Mouse (Mus musculus) right cerebral cortex, postnatal 36 days (tissue): ENCODE results near the gene Hoxa13.

Experiments
- DNase-seq, 2 experiments: peaks; one replicate each; pipeline ENCODE4 v3.0.0; 2022; ENCODE audit warnings: low spot score in 2 of 2, mixed read lengths in 1 of 2

Gene Hoxa13

DNA sequence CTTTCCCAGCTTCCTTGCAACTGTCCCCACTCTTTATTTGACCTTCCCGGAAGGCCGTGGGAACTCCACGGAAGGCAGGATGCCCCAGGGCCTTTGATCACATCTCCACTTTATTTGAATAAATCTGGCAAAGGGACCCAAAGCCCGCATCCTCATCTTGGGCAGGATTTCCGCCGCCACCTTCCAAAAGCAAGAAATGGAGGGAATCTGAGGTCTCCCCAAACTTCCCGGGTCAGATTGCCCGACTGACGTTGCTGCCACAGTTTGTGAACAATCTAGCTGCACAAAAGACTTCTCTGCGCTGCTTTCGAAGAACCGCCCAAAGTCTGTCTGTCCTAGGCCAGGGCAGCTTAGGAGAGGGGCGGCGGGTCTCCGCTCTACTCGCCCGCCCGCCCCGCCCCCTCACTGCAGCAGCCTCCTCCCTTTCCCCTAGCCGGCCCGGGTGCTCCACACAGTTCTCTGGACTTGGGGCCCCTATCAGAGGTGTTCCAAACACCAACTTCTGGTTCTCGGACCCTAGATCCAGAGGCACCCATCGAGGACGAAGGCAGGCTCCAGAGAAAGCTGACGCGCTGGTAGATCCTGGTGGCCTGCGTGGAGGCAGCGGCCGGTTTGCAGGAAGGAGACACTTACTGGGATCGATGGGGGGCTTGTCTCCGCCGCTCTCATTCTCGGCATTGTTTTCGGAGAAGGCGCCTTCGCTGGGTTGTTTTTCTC, 35.6 kb downstream of the Hoxa13 start:
- no peak for DNase-seq

DNA sequence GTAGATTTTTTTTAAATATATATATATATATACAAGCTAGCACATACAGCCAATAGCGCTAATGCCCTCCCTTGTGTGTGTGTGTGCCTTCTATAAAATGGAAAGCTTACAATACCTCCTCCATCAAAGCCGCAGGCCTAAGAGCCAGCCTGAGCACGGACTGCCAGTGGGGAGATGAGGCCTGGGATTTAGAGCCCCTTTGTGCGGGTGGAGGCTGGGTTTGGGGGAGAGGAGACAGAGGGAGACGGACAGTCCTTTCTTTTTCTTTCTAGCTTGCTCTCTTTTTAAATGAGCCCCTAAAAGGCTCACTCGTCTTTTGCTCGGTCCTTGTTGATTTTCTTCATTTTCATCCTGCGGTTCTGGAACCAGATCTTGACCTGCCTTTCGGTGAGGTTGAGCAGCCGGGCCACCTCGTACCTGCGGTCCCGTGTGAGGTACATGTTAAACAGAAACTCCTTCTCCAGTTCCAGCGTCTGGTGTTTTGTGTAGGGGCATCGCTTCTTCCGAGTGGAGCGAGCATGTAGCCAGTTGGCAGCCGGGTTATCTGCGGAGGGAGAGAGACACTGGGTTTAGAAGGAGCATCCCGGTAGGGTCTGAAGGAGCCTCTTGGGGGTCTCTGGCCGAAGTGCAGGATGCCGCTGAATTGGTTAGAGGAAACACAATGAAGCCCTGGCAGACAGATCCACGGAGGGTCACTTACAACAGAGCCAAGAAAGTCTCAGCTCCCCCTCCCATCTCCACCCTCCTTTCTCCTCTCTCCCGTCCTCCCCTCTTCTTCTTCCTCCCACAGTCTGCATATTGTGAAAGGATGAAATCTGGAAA, 36.5 kb downstream of the Hoxa13 start:
- DNase-seq = no peak

DNA sequence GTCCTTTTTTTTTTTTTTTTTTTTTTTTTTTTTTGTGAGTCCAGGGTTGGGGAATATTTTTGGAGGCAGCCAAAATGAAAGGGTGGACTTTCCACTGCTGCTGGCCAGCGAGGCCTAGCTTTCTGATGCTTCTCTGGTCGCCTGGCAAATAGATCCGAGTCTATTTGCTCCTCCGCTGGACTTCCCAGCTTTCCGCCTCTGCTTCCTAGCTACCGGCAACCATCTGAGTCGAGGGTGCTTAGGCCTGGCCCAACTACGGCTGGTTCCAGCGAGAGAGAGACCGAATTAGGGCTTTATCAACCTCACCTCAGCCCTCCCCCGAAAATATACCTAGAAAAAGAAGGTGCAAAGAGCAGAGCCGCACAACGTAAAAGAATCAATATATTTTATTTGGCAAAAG, 38.0 kb downstream of the Hoxa13 start:
- DNase-seq = no peak

DNA sequence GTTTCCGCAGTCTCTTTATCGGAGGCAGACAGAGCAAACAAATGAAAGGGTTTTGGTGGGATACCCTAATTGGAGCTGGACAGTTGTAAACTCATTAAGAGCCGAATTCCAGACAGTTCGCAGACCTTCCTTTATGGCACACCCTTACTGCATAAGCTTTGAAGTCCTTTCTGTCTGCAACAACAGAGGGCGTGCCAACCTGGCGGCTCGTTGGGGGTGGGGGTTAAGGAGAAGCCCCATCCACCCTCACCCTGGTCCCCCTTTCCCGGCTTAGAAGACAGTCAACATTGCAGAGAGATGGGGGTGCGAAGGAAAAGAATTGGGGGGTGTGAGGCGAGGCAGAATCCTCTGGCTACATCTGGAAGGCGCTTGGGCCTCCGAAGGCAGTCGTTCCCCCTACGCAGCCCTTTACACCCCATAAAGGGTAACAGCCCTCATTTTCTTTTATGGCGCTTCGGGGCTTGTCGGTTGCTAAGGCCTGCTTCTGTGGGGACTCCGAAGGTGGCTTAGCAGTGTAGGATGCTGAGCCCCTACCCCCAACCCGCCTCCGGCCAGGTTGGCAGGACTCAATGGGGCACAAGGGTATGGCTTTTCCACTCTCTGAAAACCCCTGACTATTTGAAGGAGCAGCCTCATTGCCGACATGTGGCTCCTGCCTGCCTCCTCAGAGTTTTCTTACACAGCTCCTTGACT, 38.5 kb downstream of the Hoxa13 start:
- DNase-seq = no peak

DNA sequence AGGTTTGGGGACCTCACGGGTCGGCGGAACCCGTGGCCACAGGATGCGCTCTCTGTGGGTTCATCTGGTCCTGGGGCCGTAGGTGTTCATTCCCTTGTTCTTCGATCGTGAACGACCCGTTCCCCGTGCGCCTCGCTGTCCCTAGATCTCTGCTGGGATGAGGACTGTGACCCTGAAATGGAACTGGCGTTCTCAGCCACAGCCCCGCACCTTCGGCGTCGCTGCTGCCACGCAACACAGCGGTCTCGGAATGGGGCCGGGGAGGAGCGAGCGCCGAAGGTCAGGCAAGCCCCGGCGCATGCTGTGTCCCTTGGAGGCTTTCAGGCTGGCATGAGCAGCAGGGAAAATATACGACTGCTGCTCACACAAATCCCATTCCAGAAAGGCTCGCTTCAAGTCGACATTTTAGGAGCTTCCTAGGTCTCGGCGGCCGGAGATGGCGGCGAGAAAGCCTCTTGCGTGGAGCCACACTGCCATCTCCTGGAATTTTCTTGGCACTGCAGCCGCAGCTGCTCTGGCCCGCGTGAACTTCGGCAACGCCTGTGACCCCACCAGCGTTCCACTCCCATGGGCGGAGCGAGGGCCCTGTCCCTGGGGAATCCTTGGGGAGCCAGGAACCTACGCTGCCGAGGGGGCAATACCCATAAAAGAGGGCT, 39.2 kb downstream of the Hoxa13 start, which contains the start of gene Hoxa7:
Gene Hoxa7, minus strand, starts transcription at position 518 of the 656 bp plus-strand sequence.
- DNase-seq = peak; percentile 36 to 50

DNA sequence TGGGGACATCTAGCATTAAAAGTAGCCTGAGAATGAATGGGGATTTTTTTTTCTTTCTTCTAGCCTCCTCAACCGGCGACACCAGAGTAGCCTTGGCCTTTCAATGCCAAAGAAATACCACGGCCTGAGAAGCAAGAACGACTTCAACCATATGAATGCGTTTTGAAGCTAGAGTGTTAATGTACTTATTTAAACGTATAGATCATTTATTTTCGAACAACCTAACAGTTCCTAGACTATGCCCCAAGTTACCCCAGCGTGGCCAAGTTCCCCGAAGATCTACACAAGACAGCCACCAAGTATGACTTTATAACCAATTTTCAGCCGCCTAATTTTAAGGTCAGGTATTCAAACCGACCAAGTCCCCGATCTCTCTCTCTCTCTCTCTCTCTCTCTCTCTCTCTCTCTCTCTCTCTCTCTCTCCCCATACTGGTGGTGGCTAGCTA, 39.8 kb downstream of the Hoxa13 start:
- DNase-seq = no peak

DNA sequence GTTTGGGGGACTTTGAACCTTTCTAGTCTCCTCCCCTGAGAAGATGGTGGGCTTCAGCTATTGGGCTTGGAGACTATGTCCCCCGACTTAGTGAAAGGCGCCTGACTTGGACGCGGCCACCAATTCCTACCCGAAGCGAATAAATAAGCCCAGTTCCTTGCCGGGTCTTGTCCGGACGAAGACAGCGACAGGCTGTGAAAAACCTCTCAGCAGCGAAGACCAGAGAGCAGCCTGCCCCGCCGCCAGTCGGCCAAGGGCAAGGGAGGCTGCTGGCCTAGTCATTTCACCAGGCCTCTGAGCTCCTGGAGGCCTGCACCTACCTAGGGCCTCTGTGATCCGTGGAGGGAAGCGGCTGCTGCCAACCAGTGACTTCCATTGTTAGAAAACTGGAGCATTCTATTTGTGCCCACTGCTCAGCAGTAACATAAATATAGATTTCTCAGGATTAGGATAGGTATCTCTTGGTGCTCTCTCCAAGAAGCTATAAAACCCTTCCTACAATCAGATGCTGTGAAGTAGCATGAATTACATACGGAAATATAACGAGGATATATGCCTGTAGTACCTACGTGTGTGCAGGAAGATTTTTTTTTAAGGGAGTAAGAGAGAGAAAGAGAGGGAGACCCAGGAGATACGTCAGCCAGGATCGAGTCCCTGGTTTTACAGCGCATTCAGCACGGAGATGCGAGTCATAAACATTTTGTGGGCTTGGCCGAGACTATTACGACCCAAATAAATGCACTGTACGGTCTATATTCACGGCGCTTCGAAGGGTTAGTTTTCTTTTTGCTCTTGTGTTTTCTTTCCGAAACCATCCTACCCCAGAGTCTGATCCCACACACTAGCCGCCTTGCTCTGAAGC, 40.4 kb downstream of the Hoxa13 start:
- DNase-seq = no peak

DNA sequence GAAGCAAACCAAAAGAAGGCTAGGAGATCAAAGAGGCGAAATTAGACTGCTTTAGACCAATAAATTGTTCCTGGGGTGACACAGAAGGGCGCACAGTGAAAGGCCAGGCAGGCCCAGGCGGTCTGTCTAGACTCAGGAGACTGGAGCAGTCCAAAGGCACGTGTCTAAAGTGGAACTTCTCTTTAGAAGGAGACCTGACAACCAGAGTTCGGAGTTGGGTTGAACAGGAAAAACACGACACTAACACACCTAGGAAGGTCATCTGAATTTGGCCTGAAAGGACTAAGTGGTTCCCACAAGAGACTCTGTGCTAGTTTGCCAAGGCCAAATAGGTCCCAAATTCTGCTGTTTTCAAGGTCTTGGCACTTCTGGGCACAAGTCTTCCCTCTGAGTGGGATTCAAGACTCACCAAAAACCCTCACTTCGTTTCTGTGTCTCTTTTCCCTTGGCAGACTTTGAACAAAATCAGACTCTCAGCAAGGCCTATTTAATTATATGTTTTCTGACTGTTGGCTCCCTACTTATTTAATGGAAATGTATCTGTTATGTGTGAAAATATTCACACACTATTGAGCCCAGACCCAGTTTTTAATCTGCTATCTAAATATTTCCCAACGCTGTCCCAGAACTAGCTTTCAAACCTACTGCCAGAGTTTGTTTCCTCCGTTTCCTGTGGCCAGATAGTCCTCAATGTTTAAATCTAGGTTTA, 41.3 kb downstream of the Hoxa13 start:
- DNase-seq = no peak

DNA sequence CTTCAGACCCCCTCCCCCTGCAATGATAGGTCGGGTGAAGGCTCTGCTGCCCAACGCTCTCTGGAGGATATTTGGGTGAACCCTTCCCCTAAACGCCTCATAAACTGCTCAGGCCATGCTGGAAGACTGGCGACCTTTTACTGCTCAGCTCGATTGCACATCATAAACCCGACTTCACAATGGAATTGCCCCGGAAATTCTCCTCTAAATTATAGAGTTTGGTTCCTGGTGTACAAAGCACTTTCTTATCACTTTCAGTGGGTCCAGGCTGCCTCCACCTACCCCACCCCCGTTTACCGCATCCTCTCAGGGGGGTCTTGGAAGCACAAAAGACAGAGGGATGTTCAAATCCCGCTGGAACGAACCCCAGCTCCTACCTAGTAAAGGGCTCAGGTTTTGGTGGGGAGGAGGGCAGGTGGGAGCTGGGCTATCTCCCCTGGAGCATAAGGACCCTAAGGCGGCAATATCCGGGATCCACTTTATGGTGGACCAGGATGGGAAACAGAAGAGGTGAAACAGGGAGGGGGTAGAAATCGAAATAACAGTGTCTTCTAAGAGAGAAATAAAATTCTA, 42.0 kb downstream of the Hoxa13 start:
- DNase-seq = no peak

DNA sequence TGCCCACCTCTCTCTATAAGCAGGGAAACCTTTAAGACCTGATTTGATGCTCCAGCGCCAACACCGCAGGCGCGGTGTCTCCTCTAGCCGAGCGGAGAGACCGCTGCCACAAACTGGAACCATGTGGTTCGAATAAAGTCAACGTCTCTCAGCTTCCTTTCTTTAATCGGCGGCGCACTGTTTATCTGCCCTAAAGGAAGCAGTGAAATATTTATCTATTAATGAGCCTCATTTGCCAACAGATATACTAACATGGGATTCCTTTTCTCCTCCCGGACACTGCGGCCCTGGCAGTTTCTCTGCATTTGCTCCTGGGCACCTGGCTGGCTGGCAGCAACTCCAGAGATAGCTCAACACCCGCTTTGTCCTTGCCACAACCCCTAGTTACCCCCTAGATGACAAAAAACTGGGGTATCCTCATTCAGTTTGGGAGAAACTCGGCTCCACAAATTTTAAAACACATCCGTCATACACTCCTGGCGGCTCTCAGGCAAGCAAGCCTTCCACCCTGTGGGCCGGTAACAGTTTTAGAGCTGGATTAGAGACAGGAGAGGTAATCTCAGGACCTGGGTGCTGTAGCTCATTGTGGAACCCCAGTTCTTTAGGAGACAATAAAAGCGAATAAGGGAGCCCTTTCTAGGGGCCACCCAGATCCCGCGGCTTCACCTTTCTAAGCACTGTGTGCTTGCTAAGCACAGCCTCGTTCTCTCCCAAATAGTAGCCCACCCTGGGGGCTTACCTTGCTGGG, 42.6 kb downstream of the Hoxa13 start:
- DNase-seq = no peak

DNA sequence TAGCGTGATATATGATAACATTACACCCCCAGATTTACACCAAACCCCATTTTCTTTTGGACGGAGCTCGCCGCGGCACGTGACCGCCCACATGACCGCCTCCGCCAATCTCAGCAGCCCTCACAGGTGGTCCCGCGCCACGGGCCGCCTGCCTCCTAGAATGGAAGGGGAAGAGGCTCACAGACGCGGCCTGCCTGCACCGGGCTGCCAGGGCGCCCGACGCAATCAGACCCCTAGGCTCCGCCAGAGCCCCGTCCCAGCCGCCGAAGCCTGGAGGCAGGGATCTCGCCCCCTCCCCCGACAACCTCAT, 43.3 kb downstream of the Hoxa13 start:
- no peak for DNase-seq

DNA sequence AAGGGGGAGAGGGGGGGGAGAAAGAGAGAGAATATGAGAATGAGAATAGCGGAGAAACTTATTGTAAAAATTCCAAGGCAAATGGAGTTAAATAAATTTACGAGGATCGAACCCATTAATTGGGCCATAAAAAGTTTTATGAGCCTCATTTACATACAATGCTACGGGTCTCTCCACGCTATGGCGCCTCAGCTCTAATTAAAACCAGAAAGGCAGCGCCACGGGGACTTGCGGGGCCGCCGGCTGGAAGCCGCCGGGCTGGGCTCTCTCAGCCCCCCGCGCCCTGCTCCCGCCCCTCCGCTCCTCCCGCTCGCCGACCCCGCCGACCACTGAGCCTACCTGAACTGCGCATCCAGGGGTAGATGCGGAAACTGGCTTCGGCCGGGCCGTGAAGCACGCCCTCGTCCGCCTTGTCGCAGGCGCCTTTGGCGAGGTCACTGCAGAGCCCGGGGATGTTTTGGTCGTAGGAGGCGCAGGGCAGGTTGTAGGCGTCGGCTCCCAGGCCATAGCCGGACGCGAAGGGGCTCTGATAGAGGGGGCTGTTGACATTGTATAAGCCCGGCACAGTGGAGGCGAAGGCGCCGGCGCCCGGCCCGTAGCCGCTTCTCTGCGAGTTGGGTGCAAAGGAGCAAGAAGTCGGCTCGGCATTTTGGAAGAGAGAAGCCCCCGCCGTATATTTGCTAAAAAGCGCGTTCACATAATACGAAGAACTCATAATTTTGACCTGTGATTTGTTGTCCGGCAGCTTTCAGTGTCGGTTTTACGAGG, 43.8 kb downstream of the Hoxa13 start:
- DNase-seq = no peak

DNA sequence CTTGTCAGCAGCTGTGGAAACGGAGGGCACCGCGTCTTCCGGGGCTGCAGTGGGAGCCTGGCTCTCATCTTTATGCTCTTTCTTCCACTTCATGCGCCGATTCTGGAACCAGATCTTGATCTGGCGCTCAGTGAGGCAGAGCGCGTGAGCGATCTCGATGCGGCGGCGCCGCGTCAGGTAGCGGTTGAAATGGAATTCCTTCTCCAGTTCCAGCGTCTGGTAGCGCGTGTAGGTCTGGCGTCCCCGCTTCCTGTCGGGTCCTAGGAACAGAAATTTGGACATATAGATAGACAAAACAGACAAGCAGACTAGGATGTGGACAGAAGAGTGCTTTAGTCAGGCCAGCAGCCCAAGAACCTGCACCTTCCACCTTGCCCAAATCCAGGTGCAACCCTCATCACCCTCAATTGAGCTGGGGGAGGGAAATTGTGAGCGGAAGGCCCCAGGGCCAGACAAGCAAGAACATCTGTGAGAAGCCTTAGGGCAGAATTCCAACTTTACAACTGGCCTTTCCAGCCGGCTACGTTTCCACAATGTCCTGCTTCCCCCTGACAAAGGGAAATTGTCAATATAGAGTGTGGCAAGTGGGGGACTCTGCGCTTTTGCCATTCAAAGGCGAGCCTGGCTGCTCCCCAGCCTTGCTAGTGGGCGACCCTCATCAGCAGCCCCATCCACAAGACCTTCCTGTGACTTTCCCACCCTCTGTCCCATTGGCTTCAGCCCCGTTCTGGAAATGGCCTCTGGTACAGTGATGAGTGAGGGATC, 44.7 kb downstream of the Hoxa13 start:
- DNase-seq = no peak

DNA sequence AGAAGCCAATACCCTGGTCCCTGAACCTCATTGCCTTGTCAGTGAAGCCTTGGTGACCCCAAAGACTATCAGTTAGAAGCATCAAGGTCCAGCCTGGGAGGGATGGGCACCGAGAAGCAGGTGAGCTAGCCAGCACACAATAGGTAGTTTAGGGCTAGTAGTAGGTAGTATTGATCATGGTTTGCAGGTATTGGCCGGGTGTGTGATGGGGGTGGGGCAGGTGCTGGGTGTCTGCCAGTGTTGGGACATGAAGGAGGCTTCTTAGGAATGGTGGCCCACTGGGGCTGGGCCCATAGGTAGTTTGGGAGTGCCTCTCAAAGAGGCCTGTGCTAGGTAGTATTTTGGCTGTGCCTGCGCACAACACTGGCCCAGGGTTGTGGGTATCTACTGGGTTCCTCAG, 45.6 kb downstream of the Hoxa13 start:
- no peak for DNase-seq

DNA sequence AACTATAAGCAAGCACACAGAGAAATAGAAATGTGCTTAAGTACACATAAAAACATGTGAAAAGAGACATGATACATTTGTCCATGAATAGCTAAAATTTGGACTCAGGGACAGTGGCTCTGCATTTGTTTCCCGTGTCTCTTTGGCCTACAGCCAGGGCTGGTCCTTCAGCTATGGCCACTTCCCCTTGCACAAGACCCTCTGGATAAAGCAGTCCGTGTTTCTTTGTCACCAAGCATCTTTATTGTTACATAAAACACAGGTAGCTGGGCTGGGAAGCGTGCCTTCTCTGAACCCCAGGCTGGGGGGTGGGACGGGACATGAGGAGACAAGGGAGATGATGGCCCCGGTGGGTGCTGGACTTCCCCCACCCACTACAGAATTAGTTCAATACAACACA, 46.4 kb downstream of the Hoxa13 start:
- DNase-seq = no peak

DNA sequence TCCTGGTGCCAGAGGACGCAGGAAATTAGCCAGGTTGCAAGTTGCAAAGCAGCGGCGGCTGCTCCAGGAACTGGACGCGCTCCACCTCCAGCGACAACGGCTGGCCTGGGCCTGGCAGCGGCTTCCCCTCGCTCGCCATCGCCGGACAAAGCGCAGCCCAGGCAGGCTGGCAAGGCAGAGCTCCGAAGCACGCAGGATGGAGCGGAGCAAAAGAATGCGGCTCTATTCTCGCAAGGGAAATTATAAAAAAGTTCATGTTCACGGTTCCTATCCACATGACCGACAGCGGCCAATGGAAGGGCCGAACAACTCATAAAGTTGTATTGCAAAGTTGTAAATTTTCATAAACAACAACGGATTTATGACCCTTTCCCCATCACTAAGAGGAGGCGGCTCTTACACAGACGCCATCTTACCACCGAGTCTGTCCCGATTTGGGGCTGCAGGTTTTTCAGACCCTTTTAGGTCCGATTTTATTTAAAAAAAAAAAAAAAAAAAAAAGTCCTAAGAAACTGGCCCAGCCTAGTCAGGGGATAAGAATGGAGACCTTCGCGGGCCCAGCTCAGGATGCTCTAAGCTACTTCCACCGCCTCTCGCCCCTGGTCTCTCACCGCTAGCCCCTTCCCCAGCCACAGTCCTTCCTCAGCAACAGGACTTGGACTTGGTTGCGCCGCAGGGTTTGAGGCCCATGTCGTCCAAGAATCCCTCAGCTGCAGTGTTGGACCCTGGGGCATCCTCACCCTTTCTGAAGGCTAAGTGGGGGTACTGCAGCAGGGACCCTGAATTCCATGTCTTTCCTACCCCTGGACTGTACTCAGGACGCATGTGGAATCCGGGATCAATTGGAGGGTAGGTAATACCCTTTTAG, 47.3 kb downstream of the Hoxa13 start, which contains the start of the genes Hoxa3 and Gm28308:
Gene Hoxa3, minus strand, starts transcription at position 218 of the 868 bp plus-strand sequence.
Gene Gm28308, minus strand, starts transcription at position 221 of the 868 bp plus-strand sequence.
- DNase-seq = no peak
